Mouse (Mus musculus) stomach, postnatal 0 days (tissue): ENCODE data around the gene Wdcp.

Experiments
- CTCF ChIP-seq: IDR thresholded peaks from 2 replicates; pipeline ENCODE4 v1.5.1; 2016; ENCODE audit warnings: antibody characterized with exemption, low read depth, mild to moderate bottlenecking, moderate library complexity
- EP300 ChIP-seq: optimal IDR thresholded peaks from 2 replicates; pipeline ENCODE3; 2016; ENCODE audit warnings: antibody characterized with exemption

DNA sequence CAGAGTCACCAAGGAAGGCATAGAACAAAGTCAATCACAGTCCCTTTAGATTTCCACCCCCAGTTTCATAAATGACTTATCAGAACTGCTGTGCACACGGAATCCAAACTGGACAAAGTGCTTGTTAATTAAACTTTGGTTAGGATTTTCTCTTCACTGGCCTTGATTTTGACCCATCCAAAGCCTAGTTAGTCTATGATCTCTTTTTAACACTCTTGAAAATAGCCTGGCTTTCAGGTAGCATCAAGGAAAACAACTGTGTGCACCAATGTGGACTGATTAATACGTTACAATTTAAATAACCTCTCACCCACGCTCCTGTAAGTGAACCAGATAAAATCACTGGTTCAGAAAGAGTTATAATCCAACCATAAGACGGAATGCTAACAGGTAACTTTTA, 32.1 kb upstream of the Wdcp start:
- TF ChIP-seq CTCF (no peak), EP300 (no peak)
